Mouse (Mus musculus): ENCODE data around the gene Abcb1b. TPM values are rescaled to one million over a fixed set of nuclear protein-coding genes. Genes with fewer than 3 reads are reported as not detected.
A peak's percentile ranks its signal among the peaks of the same experiment; 100 is the strongest.
"Not testable (repeated sequence)": the region's sequence is repeated elsewhere in the genome, so short reads cannot be mapped to it uniquely, and the experiment has no call there.

Gene Abcb1b
- total RNA-seq, 2 experiments from 2014 or later: 3.4 to 4.8 TPM

DNA sequence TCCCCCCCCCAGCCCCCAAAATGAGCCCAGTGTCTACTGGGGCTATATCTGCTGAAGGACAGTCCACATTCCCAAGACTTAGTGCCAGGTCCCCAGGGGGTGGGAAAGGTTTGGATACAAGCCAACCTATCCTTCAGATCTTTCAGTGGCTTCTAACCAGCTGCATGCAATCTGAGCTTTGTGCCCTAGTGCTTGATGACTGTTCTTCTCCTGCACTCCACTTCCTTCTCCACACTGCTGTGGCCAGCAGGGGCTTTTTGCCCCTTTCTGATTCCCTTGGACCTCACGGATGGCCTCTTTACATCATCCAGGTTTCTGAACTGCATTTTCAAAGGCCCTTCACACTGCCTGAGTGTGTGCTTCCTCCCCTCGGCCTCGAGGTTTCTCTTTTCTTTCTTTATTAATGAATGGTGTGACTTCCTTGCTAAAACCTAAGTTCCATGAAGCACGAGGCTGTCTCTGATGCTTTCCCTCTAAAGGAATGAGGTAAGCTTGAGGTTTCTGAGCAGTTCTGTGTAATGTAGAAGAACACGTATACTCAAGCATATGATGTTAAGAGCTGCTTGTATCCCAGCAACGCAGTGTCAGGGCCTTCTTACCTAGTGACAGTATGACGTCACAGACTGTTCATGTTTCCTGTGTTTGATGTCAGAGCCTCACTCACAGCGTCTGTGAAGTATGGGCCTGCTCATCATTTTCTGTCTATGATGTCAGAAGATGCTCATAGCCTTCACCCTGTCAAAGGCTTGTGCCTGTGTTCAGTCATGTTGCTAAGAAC is 40.9 kb downstream of the Abcb1b start:
- TF ChIP-seq CTCF (conservative IDR thresholded peaks at IDR 0.05): no peak
- no peak overlapping the region for H3K4me3 ChIP-seq
- no peak for DNase-seq (ENCODE audit: low spot score in 2 of 2)
- H3K27ac ChIP-seq: no peak overlapping the region

DNA sequence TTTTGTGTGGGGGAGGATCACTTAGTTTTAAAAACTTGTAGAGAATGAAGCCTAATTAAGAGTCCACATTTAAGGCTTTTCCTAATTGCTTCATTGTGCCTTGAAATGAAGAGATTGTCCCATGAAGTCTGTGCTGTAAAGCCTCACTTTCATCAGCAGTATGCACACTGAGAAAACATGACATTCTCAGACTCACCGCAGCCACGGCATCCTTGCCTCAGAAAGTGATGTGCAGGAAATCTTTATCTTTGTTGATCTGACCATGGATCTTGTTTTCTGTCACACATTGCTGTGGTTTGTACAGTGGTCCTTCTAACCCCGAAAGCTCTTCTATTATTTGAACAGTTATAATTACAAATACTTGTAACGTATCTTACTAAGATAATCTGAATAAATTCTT is 41.7 kb downstream of the Abcb1b start:
- no peak overlapping the region for H3K4me3 ChIP-seq
- no peak for TF ChIP-seq CTCF (conservative IDR thresholded peaks at IDR 0.05)
- no peak for DNase-seq (ENCODE audit: low spot score in 2 of 2)

DNA sequence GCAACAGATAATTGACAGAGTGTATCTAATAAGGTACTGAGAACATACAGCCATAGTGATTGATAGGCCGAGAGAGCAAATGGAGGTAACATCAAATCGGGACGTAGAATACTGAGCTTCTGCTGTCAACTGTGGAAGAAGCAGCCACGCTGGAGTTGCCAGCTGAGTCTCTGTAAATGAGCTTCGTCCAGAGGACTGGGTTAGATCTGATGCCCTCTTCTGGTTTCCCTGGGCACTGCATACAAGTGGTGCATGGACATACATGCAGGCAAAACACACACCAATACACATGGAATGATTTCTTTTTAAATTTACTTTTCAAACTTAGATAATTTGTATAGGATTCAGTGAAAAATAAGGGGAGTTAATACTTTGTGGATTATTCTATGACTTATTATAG is 42.9 kb downstream of the Abcb1b start:
- no peak overlapping the region for H3K4me3 ChIP-seq
- no peak overlapping the region for H3K27ac ChIP-seq
- peak; percentile 7 to 38 for DNase-seq (ENCODE audit: low spot score in 2 of 2)
- TF ChIP-seq CTCF (conservative IDR thresholded peaks at IDR 0.05): peak; percentile 82

More for the DNA sequence above, 41.7 kb downstream of the Abcb1b start:
- no peak overlapping the region for H3K27ac ChIP-seq

DNA sequence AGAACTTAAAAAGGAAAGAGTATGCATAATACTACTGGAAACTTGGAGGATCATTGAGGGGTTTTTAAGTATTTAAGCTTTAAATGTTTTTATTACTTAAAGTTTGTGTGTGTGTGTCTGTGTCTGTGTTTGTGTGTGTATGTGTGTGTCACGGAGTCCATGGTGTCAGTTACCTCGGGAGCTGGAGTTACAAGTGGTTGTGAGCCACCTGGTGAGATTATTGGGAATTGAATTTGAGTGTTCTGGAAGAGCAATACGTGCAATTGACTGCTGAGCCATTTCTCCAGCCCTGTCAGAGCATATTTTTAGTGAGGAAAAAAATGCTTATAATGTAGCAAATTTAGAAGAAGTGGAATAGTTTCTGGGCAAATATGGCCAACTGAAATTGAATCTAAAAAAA is 44.9 kb downstream of the Abcb1b start:
- DNase-seq (ENCODE audit: low spot score in 2 of 2): no peak
- TF ChIP-seq CTCF (conservative IDR thresholded peaks at IDR 0.05): peak; percentile 60
- no peak overlapping the region for H3K27ac ChIP-seq
- H3K4me3 ChIP-seq: no peak overlapping the region

DNA sequence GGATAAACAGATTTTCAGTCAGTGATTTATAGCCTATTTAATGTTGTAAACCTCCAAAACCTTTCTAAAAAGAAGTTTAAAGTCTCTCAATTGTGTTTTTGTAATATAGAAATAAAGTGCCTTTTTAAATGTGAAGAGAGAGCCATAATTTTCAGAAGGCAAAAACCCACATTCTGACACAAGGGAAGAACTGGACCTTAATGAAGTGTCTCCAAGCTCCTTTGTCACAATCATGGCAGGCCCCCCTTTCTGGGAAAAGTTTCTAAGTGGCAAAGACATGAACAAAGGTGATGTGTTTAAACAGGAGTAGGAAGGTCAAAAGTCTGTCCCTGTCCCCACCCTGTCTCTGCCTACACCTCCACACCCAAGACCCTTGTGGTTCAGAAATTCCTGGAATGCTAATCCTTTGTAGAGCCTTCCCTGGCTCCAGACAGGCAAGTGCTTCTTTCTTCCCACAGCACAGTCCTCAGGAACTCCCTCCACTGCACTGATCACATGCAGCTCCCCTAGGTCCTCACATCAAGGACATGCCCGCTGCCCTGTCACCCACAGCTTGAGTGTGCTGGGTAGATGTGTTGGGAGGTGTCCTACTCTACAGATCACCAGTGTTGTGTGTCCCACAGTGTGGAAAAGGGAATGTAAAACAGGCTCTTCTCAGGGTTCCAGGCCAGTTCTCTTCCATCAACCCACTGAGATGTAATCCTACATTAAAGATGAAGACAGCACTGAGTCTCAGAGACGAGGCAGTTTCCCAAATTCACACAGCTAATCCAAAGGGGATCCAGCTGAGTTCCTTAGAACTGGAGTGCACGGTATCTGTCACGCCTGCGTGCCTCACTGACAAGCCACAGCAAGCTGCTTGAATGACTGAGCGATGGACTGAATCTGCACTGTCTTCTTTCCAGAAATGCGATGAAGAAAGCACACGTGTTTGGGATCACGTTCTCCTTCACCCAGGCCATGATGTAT is 50.9 kb downstream of the Abcb1b start:
- not testable (repeated sequence) for H3K27ac ChIP-seq; DNase-seq (ENCODE audit: low spot score in 2 of 2); H3K4me3 ChIP-seq

DNA sequence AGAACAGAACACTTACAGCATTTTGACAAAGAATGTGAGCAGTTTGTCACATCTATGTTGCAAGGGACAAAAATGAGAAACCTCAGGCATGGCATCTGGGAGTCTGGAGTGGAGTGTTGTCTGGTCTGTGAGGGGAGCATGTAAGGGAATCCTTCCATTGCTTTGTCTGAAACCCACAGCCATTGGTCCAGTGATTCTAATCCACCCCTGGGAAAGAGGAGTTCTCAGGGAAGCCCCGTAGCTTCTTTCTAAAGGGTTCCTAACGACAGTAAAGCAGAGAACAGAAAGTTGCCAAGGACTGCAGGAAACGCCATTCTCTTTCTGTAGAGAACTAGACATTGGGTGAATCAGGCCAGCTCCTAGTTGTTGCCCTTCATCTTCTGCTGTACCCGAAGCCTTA is 52.9 kb downstream of the Abcb1b start:
- H3K27ac ChIP-seq: no peak overlapping the region
- no peak for DNase-seq (ENCODE audit: low spot score in 2 of 2)
- TF ChIP-seq CTCF (conservative IDR thresholded peaks at IDR 0.05): no peak
- H3K4me3 ChIP-seq: no peak overlapping the region

DNA sequence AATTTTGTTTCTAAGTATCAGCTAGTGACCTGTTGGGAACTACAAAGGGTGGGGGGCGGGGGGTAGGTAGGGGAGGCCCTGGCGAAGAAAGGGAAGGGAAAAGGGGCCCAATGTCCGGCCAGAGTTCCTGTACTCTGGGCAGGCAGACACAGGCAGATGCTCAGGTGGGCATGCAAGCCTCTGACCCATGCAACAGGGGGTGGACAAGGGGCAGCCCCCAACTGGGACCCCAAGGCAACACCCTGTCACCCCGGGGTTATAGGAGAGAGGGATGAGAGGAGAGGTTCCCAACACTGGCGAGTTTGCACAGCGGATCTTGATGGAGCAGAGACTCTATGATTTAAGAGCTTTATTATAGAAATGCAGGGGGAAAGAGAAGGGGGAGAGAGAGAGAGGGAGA is 59.3 kb downstream of the Abcb1b start:
- H3K4me3 ChIP-seq: no peak overlapping the region
- no peak overlapping the region for H3K27ac ChIP-seq
- DNase-seq (ENCODE audit: low spot score in 2 of 2): no peak
- TF ChIP-seq CTCF (conservative IDR thresholded peaks at IDR 0.05): no peak

DNA sequence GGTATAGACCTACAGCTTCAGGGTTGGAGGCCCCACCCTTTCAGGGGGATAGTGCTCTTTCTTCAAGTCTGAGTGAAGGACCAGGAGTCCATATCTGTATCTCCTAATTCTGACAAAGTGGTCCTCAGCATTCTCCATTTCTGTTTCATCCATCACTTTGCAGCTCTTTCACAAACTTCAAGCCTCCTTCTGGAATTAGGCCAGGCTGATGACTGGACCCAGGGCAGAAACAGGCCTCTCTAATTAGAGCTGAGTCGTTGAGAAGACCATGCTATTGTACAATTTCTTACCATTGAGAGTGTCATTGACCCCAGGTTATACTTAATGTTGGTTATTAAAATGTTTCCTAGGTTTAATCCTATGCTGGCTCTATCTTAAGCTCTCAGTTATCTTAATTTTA is 63.9 kb downstream of the Abcb1b start:
- no peak for TF ChIP-seq CTCF (conservative IDR thresholded peaks at IDR 0.05)
- Histone ChIP-seq H3K27ac (no peak overlapping the region), H3K4me3 (no peak overlapping the region)
- no peak for DNase-seq (ENCODE audit: low spot score in 2 of 2)

DNA sequence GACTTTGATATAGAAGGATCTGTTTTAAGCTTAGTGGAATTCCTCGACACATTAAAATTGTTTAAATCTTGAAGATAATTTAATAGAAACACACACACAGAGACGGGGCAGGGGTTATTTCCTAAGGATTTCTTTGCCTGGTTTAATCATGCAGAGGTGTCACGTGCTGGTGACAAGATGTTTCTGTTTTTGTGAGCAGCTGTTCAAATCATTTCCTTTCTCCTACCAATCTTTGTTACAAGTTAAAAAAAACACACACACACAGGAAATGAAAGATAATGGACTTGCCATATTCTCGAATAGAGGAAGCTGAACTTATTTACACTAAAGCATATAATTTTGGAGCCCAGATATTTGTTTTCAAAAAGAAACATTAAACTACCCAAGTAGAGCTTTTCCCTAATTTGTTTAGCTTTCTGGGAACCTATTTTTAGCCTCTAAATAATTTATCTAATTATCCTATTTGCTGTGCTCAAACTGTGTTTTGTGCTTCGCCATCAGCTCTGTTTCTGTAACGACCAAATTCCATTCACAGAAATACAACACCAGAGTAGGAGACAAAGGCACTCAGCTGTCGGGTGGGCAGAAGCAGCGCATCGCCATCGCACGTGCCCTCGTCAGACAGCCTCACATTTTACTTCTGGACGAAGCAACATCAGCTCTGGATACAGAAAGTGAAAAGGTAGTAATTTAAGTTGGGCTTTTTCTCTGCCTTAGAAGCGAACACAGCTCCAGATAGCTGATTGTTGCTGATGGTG is 65.8 kb downstream of the Abcb1b start:
- Histone ChIP-seq H3K4me3 (no peak overlapping the region), H3K27ac (no peak overlapping the region)
- DNase-seq (ENCODE audit: low spot score in 2 of 2): no peak
- no peak for TF ChIP-seq CTCF (conservative IDR thresholded peaks at IDR 0.05)

DNA sequence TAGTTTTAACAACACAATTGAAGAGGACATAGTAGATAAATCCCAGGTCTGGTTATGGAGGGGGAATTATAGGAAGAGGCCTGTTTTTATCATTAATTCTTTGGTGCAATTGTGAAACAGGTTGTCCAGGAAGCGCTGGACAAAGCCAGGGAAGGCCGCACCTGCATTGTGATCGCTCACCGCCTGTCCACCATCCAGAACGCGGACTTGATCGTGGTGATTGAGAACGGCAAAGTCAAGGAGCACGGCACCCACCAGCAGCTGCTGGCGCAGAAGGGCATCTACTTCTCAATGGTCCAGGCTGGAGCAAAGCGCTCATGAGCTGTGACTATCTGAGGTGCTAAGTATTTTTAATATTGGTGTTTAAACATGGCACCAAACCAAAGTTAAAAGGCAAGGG is 67.7 kb downstream of the Abcb1b start:
- DNase-seq (ENCODE audit: low spot score in 2 of 2); H3K27ac ChIP-seq; H3K4me3 ChIP-seq: not testable (repeated sequence)

DNA sequence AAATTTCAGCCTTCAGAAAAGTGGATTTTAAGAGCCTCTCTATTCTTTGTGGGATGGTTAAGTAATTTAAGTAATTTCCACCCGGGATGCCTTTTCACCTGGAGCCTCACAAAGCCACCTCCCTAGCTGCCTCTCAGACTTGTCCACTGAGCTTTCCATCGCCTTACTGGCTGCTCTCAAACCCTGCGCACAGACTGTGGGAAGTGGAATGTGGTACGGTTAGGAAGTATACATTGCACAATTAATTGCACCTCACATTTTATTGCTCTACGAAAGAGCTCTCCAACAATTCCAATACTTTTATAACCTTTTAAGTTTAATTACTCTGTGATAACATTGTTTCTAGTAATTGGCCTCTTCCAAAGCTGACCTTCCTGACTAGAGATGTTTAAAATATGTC is 68.4 kb downstream of the Abcb1b start:
- no peak for TF ChIP-seq CTCF (conservative IDR thresholded peaks at IDR 0.05)
- DNase-seq (ENCODE audit: low spot score in 2 of 2): no peak
- Histone ChIP-seq H3K4me3 (no peak overlapping the region), H3K27ac (no peak overlapping the region)

DNA sequence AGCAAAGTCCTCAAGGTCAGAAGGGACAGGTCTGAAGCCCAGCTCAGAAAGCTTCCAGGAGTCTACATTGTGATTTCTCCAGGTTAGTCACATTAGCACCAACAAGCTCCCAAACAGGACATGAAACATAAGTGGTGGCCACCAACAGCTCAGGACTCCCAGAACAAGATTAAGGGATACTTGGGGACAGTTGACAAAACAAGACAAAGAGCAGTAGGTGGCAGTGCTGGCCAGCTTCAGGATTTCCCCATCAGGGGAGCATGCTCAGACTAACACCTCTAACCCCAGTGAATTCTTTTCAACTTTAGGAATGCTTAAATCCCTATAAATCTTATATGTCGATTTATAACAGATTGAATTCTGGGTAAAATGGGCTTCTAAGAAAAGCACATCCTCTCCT is 70.1 kb downstream of the Abcb1b start:
- no peak for DNase-seq (ENCODE audit: low spot score in 2 of 2)
- TF ChIP-seq CTCF (conservative IDR thresholded peaks at IDR 0.05): peak; percentile 62
- Histone ChIP-seq H3K4me3 (no peak overlapping the region), H3K27ac (no peak overlapping the region)

Measured in layer of hippocampus, adult 2 months (tissue).